Mouse (Mus musculus): ENCODE data around the gene Rbm47.

Gene Rbm47

DNA sequence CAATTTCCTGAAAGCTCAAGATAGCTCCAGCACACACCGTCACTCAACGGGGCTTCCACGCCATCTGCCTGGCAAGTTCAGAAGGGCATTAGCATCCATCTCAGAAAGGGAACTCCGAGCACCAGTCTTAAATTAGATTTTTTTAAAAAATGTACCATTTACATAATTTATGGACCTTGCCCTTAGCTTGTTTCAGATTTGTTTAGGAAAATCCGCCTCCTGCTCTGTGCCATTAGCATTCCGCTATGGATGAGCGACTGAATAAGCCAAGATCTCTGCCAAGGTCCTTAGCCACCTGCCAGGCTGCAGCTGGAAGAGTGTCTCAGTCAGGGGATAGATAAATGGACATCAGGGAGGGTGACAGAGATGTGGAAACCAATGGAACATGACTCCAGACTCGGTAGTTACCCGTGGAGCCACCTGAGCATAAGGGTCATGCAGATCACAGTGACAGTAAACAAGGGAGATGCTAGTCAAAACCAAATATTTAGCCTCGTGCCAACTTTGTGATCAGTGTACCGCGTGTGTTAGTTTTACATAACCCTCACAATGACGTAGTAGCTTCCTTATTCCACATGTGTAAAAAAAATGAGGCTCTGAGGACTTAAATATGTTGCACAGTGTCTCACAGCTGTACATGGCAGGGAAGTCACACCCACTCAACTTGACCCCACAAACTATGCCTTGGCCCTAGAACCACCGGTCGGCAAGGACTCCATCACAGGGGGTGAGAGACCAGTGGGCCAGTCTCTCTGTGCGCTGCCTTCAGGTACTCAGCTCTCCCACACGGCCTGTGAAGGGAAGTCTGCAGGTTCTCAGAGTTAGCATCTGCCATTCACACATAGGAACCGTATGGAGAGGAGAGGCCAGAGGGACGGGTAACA lies 110.6 kb downstream of the Rbm47 start:
- DNase-seq (ENCODE audit: low spot score), result no peak

DNA sequence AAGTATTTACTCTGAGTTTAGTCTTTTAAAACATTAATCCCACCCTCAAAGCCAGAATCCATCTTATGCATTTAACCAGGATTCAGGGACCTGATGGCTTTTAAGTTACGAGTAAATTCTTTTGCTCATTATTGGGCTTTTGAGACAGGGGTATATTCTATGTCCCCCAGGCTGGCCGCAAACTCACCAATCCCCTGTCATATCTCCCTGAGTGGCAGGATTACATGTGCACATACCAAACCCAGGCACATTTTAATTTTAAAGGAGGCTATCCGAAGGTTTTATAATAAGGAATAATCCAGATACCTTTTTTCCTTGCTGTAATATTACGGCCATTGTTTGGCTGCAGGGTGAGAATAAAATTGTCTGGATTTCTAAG lies 111.3 kb downstream of the Rbm47 start:
- no peak for DNase-seq (ENCODE audit: low spot score)

DNA sequence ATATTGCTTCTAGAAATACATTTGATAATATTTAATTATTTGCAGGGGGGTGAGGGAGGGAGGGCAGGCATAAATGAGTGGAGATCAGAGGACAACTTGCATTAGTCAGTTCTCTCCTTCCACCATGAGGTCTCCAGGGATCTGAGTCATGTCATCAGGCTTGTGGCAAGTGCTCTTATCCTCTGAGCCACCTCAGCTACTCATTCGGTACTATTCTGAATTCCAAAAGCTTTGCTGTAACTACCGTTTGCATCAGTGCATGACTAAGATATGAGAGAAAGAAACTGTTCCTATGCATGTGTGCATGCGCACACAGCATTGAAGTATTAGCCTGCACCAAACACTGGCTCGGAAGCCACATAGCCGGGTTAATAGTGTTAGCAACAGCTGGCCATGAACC lies 114.1 kb downstream of the Rbm47 start:
- DNase-seq (ENCODE audit: low spot score), result no peak

DNA sequence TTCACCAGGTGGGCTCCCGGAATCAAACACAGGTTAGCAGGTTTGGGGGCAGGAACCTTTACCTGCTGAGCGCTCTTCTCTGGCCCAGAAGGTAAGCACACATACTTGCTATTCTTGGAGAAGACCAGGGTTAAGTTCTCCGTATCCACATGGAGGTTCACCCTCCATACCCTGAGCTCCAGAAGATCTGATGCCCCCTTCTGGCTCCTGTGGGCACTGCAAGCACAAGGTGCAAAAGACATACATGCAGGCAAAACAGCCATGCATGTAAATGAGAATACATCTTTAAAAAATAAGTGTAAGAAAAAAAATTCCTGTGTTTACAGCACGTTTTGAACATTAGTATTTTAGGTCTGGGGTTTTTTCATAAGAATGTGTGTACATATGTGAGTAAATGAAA lies 116.2 kb downstream of the Rbm47 start:
- no peak for DNase-seq (ENCODE audit: low spot score)

DNA sequence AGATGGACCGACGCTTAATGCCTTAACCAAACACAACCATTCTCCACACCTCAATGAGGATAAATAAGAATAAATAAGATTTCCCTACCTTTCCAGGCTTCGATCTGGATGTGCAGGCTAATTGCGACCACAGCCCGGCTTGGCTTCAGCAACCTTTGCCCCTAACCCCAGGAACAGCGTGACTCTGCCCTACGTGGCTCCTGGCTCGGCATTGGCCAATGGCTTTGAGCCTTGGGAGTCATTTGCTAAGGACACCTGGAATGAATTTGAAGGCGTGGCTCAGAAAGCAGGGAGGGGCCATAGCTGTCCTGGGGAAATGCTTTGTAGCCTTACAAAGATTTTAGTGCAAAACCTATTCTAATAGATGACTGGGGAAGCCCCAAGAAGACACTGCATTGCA lies 118.5 kb downstream of the Rbm47 start:
- peak; percentile 50 for DNase-seq (ENCODE audit: low spot score)

DNA sequence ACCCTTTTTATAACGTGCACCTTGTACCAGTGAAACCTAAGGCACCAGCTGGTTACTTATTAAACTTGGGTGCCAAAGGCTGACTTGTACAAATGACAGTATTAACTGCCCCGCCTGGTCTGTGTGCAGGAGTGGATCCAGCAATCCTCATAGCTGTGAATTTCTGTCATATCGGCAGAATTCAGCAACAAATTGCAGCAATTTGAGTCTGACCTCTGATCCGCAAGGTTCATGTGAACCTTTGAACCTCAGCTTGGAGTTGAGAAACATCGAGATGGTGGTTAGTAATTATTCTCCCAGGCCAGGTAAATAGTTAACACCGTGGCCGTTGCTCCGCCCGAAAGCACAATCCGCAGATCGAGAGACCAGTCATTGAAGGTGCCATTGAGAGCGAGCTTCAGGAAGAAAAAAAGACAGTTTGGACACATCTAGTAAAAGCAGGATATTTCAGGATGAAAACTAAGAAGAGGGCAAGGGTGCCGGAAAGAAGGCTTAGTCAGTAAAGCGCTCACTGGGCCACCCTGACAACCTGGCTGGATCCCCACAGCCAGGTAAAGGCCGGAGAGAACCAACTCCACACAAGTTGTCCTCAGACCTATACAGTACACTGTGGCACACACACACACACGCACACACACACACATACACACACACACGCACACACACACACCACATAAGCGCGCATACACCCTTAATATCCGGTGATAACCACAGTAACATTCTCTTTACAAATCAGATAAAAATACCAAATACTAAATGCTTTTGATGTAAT lies 120.0 kb downstream of the Rbm47 start:
- no peak for DNase-seq (ENCODE audit: low spot score)

DNA sequence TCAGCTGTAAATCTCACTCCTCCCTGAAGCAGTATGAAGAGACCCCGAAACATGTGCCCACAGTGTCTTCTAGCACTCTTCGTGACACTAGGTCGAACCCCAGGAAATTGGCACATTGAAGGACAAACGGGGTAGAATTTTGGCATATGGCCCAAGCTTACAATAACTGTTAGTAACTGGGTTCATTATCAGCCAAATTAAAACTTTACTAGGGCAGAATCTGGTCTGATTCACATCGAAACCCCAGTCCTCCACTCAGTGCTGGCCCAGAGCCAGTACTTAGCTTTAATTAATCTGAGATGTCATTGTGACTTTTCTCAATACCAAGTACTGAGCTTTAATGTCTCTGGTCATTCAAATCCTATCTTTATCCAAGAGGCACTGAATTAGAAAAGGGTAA lies 122.1 kb downstream of the Rbm47 start:
- DNase-seq (ENCODE audit: low spot score), result no peak

DNA sequence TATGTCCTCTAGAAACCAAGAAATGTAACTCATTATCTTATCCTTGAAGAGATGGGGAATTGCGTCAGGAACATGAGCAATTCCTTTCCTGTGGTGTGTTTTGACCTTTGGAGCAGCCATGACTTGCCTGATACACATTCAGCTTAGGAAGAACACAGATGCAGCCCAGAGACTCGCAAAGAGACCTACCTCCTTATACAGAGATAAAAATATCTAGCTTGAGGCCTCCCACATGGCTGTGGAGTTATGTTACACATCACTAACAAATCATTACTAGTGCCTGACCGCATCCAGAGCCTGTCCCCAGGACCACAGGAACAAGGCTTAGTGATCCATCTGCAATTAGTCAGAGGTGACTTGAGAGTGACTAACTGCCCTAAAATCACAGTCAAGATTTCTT lies 126.6 kb downstream of the Rbm47 start:
- DNase-seq (ENCODE audit: low spot score), result no peak

DNA sequence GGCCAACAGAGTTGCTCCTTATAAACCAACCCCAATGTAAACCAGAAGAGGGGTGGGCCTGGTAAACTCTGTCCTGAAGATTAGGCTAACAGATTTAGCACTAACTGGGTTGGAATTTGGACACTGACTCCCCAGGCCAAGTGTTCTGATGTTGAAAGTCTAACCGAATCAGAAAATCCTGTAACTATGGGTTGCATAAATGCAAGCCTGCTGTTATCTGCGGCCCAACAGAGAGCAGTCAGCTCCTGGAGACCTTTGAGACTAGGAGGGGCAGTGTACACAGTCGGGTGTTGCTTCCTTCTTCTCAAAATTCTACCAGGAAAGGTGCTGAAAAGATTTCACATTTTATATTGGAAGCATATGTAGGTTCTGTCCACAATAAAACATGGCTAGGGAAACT lies 129.0 kb downstream of the Rbm47 start:
- DNase-seq (ENCODE audit: low spot score), result no peak

DNA sequence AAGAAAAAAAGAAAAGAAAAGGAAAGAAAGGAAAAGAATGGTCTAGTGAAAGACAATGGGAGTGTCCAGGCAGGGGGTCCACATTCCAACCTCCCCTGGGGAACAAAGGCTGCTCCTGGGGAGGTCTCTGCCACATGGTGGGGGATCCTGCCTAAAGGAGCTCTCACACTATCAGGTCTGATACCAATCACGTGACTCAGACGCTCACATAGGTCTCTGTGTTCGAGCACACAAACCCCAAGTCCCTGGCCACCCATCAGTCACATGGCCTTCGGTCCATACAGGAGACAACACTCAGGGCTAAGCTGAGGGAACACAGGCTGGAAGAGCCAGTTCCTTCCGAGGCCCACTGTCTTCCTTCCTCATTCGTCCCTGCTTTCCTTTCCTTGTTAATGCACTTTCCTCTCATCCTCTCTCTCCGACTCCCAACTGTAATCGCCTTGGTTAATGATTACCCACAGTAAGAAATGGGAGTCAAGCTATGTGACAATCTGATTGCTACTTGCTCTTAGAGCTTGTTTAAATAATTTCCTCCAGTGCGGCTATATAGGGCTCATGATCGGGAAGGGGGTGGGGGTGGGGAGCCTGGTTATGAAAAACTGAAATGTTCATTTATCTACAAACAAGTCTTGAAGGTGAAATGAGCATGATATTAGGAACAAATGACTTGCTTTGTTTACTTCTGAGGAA lies 130.1 kb downstream of the Rbm47 start:
- no peak for DNase-seq (ENCODE audit: low spot score)

DNA sequence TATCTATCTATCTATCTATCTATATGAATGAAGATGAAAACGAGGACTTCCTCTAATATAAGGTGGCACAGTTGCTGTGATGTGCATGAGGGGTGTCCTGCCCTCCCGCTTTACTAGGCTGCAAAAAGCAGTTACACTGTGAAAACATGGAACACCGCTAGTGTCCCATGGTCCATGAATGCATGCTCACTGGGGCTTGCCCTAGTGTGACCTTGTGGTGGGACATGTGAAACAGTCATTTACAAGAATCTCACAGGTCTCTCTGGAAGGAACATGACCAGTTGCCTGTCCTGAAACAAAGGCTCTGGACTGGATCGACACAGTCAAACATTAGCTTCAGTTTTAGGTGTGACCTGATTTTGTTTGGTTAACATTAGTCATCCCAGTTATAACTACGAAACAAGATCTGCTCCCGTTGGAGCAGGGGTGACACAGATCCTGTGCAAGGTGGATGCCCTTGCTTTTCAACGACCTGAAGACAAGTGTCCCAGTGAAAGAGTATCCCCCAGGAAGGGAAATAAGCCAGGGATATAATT lies 132.1 kb downstream of the Rbm47 start:
- no peak for DNase-seq (ENCODE audit: low spot score)

DNA sequence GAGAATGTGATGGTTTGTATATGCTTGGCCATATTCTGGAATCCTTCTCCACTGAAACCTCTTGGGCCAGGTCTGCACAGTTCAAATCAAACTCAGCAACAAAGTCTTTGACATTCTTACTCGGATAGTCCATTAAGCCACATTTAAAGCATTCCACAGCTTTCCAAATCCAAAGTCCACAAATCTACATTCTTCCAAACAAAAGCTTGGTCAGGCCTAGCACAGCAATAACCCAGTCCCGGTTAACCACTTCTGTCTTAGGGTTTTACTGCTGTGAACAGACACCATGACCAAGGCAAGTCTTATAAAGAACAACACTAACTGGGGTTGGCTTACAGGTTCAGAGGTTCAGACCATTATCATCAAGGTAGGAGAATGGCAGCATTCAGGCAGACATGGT lies 133.1 kb downstream of the Rbm47 start:
- no peak for DNase-seq (ENCODE audit: low spot score)

DNA sequence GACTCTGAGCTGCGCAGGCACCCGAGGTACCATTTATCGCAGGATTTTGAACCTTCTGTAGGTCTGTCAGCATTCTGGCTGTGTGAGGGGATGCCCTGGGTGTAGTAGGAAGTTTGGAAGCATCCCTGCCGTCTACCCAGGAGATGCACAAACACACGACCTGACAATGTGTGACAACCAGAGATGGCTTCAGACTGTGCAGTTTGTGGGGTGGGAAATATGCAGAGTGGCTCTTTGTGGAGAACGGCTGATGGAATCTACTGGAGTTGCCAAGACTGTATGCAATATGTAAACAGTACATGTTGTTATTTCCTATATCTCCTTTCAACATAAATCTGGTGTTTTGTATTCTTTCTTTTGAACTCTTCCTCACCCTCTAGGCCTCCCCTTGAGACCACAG lies 135.9 kb downstream of the Rbm47 start:
- no peak for DNase-seq (ENCODE audit: low spot score)

DNA sequence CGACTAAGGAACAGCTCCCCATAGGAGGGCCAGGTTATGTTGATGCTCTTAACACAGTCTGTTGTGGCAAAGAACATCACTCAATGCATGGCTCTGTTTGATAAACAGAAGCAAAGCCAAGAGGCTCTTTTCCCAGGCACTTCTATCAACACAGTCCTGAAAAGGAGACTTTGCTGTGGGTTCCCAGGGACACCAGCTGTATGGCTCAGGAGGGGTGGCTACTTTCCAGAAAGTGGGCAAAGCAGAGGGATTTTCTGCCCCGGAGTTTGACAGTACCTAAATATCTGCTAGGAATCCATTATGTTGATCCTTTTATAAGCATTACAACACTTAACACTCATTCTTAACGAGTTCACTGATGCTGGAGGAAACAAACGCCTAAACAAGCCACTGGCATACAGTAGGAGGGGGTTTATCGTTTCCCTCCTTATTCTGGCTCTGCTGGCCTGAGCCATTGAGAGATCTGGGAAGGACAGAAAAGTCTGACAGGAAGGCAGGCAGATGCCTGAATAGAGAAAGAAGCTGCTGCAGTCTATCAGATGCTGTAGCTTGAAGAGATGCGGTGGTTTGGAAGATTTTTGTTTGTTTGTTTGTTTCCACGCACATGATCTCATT lies 136.4 kb downstream of the Rbm47 start:
- no peak for DNase-seq (ENCODE audit: low spot score)

DNA sequence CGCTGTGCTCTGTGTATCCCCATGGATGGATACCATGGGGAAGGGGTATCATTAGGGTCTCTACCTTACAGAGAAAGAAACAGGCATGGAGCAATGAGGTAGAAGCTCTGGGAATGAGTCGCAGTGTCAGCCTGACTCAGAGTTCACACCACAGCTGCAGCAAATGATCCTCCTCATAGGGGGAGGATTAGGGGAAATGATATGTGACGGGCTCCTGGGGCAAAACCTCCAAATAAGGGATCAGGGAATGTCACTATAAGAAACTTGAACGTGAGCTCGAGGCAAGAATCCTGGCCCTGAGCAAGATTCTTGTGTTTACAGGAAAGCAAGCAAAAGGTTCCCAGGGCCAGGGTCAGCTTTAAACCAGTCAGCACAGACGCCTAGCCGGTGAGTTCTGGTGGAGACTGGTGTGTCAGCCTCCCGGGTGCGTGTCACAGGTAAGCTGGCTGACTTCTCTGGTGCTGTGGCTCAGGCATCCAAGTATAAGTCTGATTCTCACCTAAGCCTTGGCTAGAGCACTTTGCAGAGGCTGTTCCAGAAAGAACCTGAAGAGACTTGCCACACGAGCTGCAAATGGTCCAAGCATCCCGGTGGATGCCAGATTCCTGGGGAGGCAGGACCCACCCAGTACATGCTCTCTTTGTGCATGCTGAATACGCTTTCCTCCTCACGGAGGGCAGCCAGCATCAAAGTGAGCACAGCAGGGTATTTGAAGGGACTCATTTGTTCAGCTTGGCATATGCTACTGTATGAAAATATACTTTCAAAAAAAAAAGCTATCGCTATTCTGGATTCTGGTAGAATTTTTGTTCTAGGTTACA lies 138.3 kb downstream of the Rbm47 start:
- DNase-seq (ENCODE audit: low spot score), result no peak

DNA sequence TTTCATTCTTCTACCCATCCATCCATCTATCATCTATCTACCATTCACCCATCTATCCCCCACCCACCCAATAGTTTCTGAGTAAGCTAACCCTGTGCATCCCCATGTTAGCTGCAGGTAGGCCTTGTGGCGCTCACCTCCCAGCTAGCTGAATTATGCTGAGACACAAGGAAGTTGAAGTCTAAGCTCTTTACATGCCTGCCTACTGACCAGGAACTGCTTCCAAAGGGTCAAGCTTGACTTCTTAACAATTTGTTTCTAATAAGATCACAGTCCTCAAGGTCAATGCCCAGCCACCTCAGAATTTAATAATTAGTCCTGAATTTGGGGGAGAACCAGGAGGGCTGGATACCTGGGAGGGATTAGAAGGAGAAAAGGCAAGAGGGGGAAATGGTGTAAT lies 140.1 kb downstream of the Rbm47 start:
- no peak for DNase-seq (ENCODE audit: low spot score)

DNA sequence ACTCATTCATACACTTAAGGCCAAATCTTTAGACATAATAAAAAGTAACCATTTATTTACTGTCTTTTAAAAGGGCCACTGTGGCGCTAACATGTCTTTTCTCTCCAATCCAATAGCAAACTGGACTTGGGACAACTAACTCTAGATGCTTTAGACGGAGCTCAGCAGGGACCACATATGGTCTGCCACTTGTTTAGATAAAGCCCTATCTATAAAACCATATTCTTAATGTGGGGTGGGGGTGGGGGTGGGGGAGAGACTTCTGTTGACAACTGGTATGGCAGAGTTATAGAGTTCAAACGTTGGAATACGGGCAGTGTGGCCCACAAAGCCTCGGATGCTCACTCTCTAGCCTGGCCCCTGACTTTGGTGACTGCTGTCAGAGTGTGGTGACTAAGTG lies 141.2 kb downstream of the Rbm47 start:
- no peak for DNase-seq (ENCODE audit: low spot score)

DNA sequence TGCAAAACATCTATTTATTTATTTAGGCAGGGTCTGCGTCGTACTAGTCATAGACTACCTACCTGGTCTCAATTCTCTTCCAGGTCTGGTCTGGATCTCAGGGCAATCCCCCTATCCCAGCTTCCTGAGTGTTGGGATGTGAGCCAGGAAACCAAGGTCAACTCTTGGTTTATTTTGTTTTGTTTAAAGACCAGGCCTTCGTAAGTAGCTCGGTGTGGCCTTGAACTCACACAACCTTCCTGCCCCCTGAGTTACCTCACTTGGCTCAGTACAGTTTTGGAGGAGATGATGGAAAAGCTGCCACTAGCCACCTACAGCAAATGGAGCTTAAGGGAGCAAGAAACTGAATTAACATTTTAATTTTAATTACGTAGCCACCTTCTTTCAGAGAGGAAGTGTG lies 144.7 kb downstream of the Rbm47 start:
- no peak for DNase-seq (ENCODE audit: low spot score)

DNA sequence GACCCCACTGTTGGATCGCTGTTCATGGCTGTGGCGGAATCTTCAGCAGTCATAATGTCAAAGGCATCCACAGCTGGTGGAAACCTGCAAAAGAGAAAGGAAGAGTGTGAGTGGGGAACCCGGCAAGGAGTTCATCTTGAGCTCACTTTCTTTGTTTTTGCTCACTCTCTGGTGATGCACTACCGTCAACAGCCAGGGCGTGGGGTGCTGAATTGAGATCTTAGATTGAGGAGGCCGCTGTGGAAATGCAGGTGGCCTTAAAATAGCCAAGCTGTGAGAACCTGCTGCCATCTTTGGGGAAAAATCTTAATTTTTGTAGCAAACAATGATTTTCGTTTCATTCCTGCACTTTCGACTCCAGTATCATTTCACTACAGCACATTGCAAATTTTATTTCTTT lies 145.7 kb downstream of the Rbm47 start:
- DNase-seq (ENCODE audit: low spot score), result no peak

DNA sequence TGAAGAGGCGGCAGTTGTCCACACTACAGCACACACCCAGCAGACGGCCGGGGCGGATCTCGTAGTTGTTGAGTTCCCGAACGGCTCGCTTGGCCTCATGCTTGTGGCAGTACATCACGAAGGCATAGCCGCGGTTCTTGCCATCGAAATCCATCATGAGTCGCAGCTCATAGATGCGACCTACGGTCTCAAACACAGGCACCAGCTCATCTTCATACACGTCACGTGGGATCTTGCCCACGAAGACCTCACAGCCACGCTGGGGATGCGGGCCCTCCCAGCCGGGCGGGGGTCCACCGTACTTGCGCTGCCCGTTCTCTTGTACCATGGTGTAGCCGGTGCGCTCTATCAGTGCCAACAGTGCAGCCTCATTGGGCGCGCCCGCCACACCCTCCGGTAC lies 146.1 kb downstream of the Rbm47 start:
- DNase-seq (ENCODE audit: low spot score), result no peak

DNA sequence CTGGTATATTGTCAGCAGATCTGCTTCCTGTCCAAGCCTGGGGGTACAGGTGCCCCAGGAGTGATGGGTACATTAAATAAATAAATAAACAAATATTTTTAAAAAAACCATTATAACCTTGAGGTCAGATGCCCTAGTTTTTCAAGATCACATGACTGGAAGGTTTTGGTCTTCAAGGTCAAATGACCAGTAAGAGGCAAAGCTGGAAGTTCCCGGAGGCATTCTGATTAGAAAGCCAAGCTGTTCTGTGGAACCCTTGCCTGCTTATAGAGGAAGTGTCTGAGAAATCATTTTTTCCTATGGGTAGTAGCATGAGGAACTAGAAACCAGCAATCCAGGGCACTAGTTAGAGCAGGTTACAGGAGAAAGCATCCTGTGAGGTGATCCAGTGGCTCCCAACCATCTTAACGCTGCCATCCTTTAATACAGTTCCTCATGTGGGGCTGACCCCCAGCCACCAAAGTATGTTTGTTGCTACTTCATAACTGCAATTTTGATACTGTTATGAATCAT lies 157.4 kb downstream of the Rbm47 start:
- no peak for DNase-seq (ENCODE audit: low spot score)
